Mouse (Mus musculus) hindbrain, postnatal 0 days (tissue): ENCODE measurements around the gene Pbdc1. TPM values are rescaled to one million over a fixed set of nuclear protein-coding genes. Genes with fewer than 3 reads are reported as not detected.

ENCODE experiments used
- ATAC-seq: fragments of 200-750 bp; cut with Nextera tagmentation; 2 replicates; pipeline ENCODE4 v1.8.0; 2017; ENCODE audit warnings: mild to moderate bottlenecking, moderate TSS enrichment, moderate library complexity
- DNase-seq: peaks from one replicate; pipeline ENCODE4 v3.0.0-alpha.2; 2015; ENCODE audit warnings: low spot score
- H3K27ac ChIP-seq: fragments of 300-500 bp; sonication (generic); 2 replicates; pipeline ENCODE4 v1.5.1; 2014; ENCODE audit warnings: mild to moderate bottlenecking
- H3K27me3 ChIP-seq: fragments of 300-500 bp; sonication (generic); 2 replicates; pipeline ENCODE4 v1.6.1; 2014; ENCODE audit warnings: low read length, mixed read lengths; ENCODE audit not compliant: insufficient read depth
- H3K36me3 ChIP-seq: fragments of 300-500 bp; sonication (generic); 2 replicates; pipeline ENCODE4 v1.6.1; 2014; ENCODE audit warnings: low read length, mixed read lengths; ENCODE audit not compliant: insufficient read depth
- H3K4me1 ChIP-seq: fragments of 300-500 bp; sonication (generic); 2 replicates; pipeline ENCODE4 v1.6.1; 2014; ENCODE audit warnings: antibody characterized with exemption, low read length, mixed read lengths; ENCODE audit not compliant: insufficient read depth
- H3K4me2 ChIP-seq: fragments of 300-500 bp; sonication (generic); 2 replicates; pipeline ENCODE4 v1.6.1; 2014; ENCODE audit warnings: low read depth, mild to moderate bottlenecking, low read length, moderate library complexity, mixed read lengths
- H3K4me3 ChIP-seq: fragments of 300-500 bp; sonication (generic); 2 replicates; pipeline ENCODE4 v1.5.1; 2014; ENCODE audit warnings: low read length
- H3K9ac ChIP-seq: fragments of 300-500 bp; sonication (generic); replicated peaks from 2 replicates; pipeline ENCODE4 v1.6.1; 2014; ENCODE audit warnings: mild to moderate bottlenecking, low read length, moderate library complexity, mixed read lengths
- H3K9me3 ChIP-seq: fragments of 300-500 bp; sonication (generic); 2 replicates; pipeline ENCODE4 v1.6.1; 2016; ENCODE audit warnings: low read length, mixed read lengths
- CTCF ChIP-seq: IDR thresholded peaks from 2 replicates; pipeline ENCODE4 v1.5.1; 2016; ENCODE audit warnings: antibody characterized with exemption, control low read depth, low read depth
- WGBS: fragments of 180-500 bp; shearing (Covaris S2); extraction: QIAGEN DNeasy Blood & Tissue Kit; methylation state at CpG from one replicate; pipeline ENCODE4 v1.1.7; 2014; 5-methylcytosine and 5-hydroxymethylcytosine counted together
- polyA plus RNA-seq: library from polyadenylated mRNA; unstranded; fragments of >200 nt; fragmentation: Nextera tagmentation; extraction: Ambion mirVana; gene quantifications from 2 replicates; pipeline ENCODE4 v1.2.1, GENCODE M21; 2015
- total RNA-seq: library from RNA; depleted of rRNA; stranded (reverse); fragments of >200 nt; gene quantifications from 2 replicates; pipeline ENCODE4 v1.2.3, GENCODE M21; 2014; rRNA removed

Gene Pbdc1
- total RNA-seq = 12.8 and 21.9 TPM in 2 replicates
- 31.9 and 35.7 TPM in 2 replicates for polyA plus RNA-seq

GRCm38 (mm10) chrX:105079615-105080092 is at the start of gene Pbdc1:
TSS of gene Pbdc1 (plus strand) at chrX:105079756.
- Histone ChIP-seq H3K27ac (peak within 1 kb of the TSS; percentile 41; the same call in 1 of the 2 replicates), H3K27me3 (no peaks in the 10 kb centered on the region), H3K4me1 (no peaks in the 10 kb centered on the region), H3K4me2 (peak within 1 kb of the TSS; percentile 75), H3K36me3 (no peaks in the 10 kb centered on the region), H3K9me3 (no peaks in the 10 kb centered on the region), H3K4me3 (peak within 1 kb of the TSS; percentile 47), H3K9ac (peak within 1 kb of the TSS; percentile 47)
- 11% methylated on average over 35 of the region's 35 CpGs for WGBS
- TF ChIP-seq CTCF = no peak
- peak; percentile 96 for DNase-seq
- ATAC-seq = peak; percentile 99

GRCm38 (mm10) chrX:105037666-105038065 is 41.9 kb upstream of the Pbdc1 start:
- H3K27me3 ChIP-seq = no peaks in the 10 kb centered on the region
- no peak overlapping the region for H3K27ac ChIP-seq
- H3K4me2 ChIP-seq = no peak overlapping the region
- no peak for ATAC-seq
- no peak overlapping the region for H3K4me3 ChIP-seq
- H3K4me1 ChIP-seq = no peaks in the 10 kb centered on the region
- TF ChIP-seq CTCF = peak; percentile 63
- WGBS = 74% methylated on average over 3 of the region's 3 CpGs
- H3K36me3 ChIP-seq = no peaks in the 10 kb centered on the region; the same call in 1 of the 2 replicates
- DNase-seq = peak; percentile 46
- no peaks in the 10 kb centered on the region for H3K9me3 ChIP-seq
- no peak overlapping the region for H3K9ac ChIP-seq

GRCm38 (mm10) chrX:105064294-105064693 is 15.3 kb upstream of the Pbdc1 start:
- ATAC-seq = no peak

GRCm38 (mm10) chrX:105064801-105065200 is 14.8 kb upstream of the Pbdc1 start:
- Histone ChIP-seq H3K27ac (no peak overlapping the region), H3K4me1 (no peaks in the 10 kb centered on the region), H3K27me3 (no peaks in the 10 kb centered on the region), H3K4me2 (no peak overlapping the region), H3K4me3 (no peak overlapping the region), H3K36me3 (peaks cover 21% of the 10 kb centered on the region; the same call in 1 of the 2 replicates), H3K9me3 (no peaks in the 10 kb centered on the region), H3K9ac (no peak overlapping the region)
- TF ChIP-seq CTCF = no peak
- no peak for ATAC-seq
- 89% methylated on average over 4 of the region's 4 CpGs for WGBS
- DNase-seq = no peak

More at GRCm38 (mm10) chrX:105064294-105064693, 15.3 kb upstream of the Pbdc1 start:
- WGBS = 93% methylated on average over 10 of the region's 10 CpGs
- H3K4me1 ChIP-seq = no peaks in the 10 kb centered on the region
- no peak overlapping the region for H3K4me3 ChIP-seq
- H3K36me3 ChIP-seq = peaks cover 21% of the 10 kb centered on the region; the same call in 1 of the 2 replicates
- TF ChIP-seq CTCF = no peak
- H3K27me3 ChIP-seq = no peaks in the 10 kb centered on the region
- DNase-seq = no peak
- H3K27ac ChIP-seq = no peak overlapping the region
- H3K9me3 ChIP-seq = no peaks in the 10 kb centered on the region
- H3K4me2 ChIP-seq = no peak overlapping the region
- no peak overlapping the region for H3K9ac ChIP-seq

GRCm38 (mm10) chrX:105069671-105070503 is 9.7 kb upstream of the Pbdc1 start:
- H3K4me2 ChIP-seq = peak overlapping the region; percentile 69
- peak overlapping the region; percentile 53 for H3K9ac ChIP-seq
- peak; percentile 95 for ATAC-seq
- peak; percentile 94 for DNase-seq
- no peaks in the 10 kb centered on the region for H3K9me3 ChIP-seq
- WGBS = under 1% methylated on average over 32 of the region's 32 CpGs
- H3K4me3 ChIP-seq = peak overlapping the region; percentile 55
- peaks cover 11% of the 10 kb centered on the region; the same call in 1 of the 2 replicates for H3K36me3 ChIP-seq
- peak overlapping the region; percentile 67; the same call in 1 of the 2 replicates for H3K27ac ChIP-seq
- TF ChIP-seq CTCF = peak; percentile 54
- no peaks in the 10 kb centered on the region for H3K27me3 ChIP-seq
- no peaks in the 10 kb centered on the region for H3K4me1 ChIP-seq

- no peaks in the 10 kb centered on the region for H3K27me3 ChIP-seq
- H3K9me3 ChIP-seq = no peaks in the 10 kb centered on the region
- H3K9ac ChIP-seq = peak overlapping the region; percentile 47
- WGBS = 11% methylated on average over 12 of the region's 12 CpGs
- peak; percentile 61 for ATAC-seq
- H3K4me2 ChIP-seq = peak overlapping the region; percentile 75
- no peak for DNase-seq
- TF ChIP-seq CTCF = no peak
- peak overlapping the region; percentile 47 for H3K4me3 ChIP-seq
- H3K27ac ChIP-seq = 0 out of 2 replicates have a peak overlapping the region, but pooled peaks have one; percentile 36
- no peaks in the 10 kb centered on the region for H3K4me1 ChIP-seq
- no peaks in the 10 kb centered on the region for H3K36me3 ChIP-seq
Measured at GRCm38 (mm10) chrX:105079151-105079550, 405 bp upstream of the Pbdc1 start.
